Mouse (Mus musculus): ENCODE data around the gene Mon2. TPM values are rescaled to one million over a fixed set of nuclear protein-coding genes. Genes with fewer than 3 reads are reported as not detected.
A peak's percentile ranks its signal among the peaks of the same experiment; 100 is the strongest.

The Mon2 gene
- polyA plus RNA-seq, 1 experiment, result 49.0 TPM

- TF ChIP-seq CTCF (IDR thresholded peaks at IDR 0.05; ENCODE audit: extremely low read depth, insufficient read length, insufficient replicate concordance, low read depth, low read length) (no peak), POLR2A (IDR thresholded peaks at IDR 0.05; ENCODE audit: low read depth, low read length) (no peak; the same call in 1 of the 2 replicates)
- H3K36me3 ChIP-seq (ENCODE audit: control insufficient read depth, insufficient read depth, low read length), result peaks cover 5% of the 10 kb centered on the region; the same call in 1 of the 2 replicates
These were observed 89.7 kb downstream of the Mon2 start for GRCm38 (mm10) chr10:122986320-122987225.

GRCm38 (mm10) chr10:122985515-122986319, 90.6 kb downstream of the Mon2 start:
- no peak for TF ChIP-seq CTCF (IDR thresholded peaks at IDR 0.05; ENCODE audit: extremely low read depth, insufficient read length, insufficient replicate concordance, low read depth, low read length)
- peak; percentile 68 for TF ChIP-seq POLR2A (IDR thresholded peaks at IDR 0.05; ENCODE audit: low read depth, low read length)
- peaks cover 2% of the 10 kb centered on the region; the same call in 1 of the 2 replicates for H3K36me3 ChIP-seq (ENCODE audit: control insufficient read depth, insufficient read depth, low read length)
- peak overlapping the region; percentile 93 for H3K27ac ChIP-seq (ENCODE audit: insufficient read depth, low read depth, low read length)
- WGBS, result 2% methylated on average over 76 of the region's 115 CpGs
- H3K4me3 ChIP-seq (ENCODE audit: low read depth, low read length), result peak overlapping the region; percentile 89
- no peaks in the 10 kb centered on the region for H3K27me3 ChIP-seq (ENCODE audit: control insufficient read depth, insufficient read depth, low read length)
- peaks cover 7% of the 10 kb centered on the region; the same call in 1 of the 2 replicates for H3K4me1 ChIP-seq (ENCODE audit: control insufficient read depth, insufficient read depth, insufficient read length, low read length)

More at GRCm38 (mm10) chr10:122986320-122987225, 89.7 kb downstream of the Mon2 start:
- Histone ChIP-seq H3K27me3 (ENCODE audit: control insufficient read depth, insufficient read depth, low read length) (no peaks in the 10 kb centered on the region), H3K4me1 (ENCODE audit: control insufficient read depth, insufficient read depth, insufficient read length, low read length) (peaks cover 7% of the 10 kb centered on the region; the same call in 1 of the 2 replicates), H3K27ac (ENCODE audit: insufficient read depth, low read depth, low read length) (peak overlapping the region; percentile 93), H3K4me3 (ENCODE audit: low read depth, low read length) (peak overlapping the region; percentile 89)
- 7% methylated on average over 54 of the region's 54 CpGs for WGBS

- WGBS, result under 1% methylated on average over 37 of the region's 37 CpGs
- Histone ChIP-seq H3K4me1 (ENCODE audit: control insufficient read depth, insufficient read depth, insufficient read length, low read length) (peaks cover 7% of the 10 kb centered on the region; the same call in 1 of the 2 replicates), H3K36me3 (ENCODE audit: control insufficient read depth, insufficient read depth, low read length) (no peaks in the 10 kb centered on the region), H3K27me3 (ENCODE audit: control insufficient read depth, insufficient read depth, low read length) (no peaks in the 10 kb centered on the region), H3K27ac (ENCODE audit: insufficient read depth, low read depth, low read length) (peak overlapping the region; percentile 89), H3K4me3 (ENCODE audit: low read depth, low read length) (peak overlapping the region; percentile 89)
- TF ChIP-seq CTCF (IDR thresholded peaks at IDR 0.05; ENCODE audit: extremely low read depth, insufficient read length, insufficient replicate concordance, low read depth, low read length), result no peak
- TF ChIP-seq POLR2A (IDR thresholded peaks at IDR 0.05; ENCODE audit: low read depth, low read length), result no peak
These were observed 91.1 kb downstream of the Mon2 start for GRCm38 (mm10) chr10:122985252-122985514.

GRCm38 (mm10) chr10:122984531-122985251, 91.6 kb downstream of the Mon2 start:
- H3K27ac ChIP-seq (ENCODE audit: insufficient read depth, low read depth, low read length), result peak overlapping the region; percentile 89
- peaks cover 7% of the 10 kb centered on the region; the same call in 1 of the 2 replicates for H3K4me1 ChIP-seq (ENCODE audit: control insufficient read depth, insufficient read depth, insufficient read length, low read length)
- H3K27me3 ChIP-seq (ENCODE audit: control insufficient read depth, insufficient read depth, low read length), result no peaks in the 10 kb centered on the region
- no peaks in the 10 kb centered on the region for H3K36me3 ChIP-seq (ENCODE audit: control insufficient read depth, insufficient read depth, low read length)
- peak overlapping the region; percentile 89 for H3K4me3 ChIP-seq (ENCODE audit: low read depth, low read length)
- no peak for TF ChIP-seq CTCF (IDR thresholded peaks at IDR 0.05; ENCODE audit: extremely low read depth, insufficient read length, insufficient replicate concordance, low read depth, low read length)
- 1% methylated on average over 10 of the region's 10 CpGs for WGBS

- Histone ChIP-seq H3K27ac (ENCODE audit: insufficient read depth, low read depth, low read length) (no peak overlapping the region), H3K4me1 (ENCODE audit: control insufficient read depth, insufficient read depth, insufficient read length, low read length) (peaks cover 7% of the 10 kb centered on the region; the same call in 1 of the 2 replicates), H3K4me3 (ENCODE audit: low read depth, low read length) (no peak overlapping the region), H3K36me3 (ENCODE audit: control insufficient read depth, insufficient read depth, low read length) (no peaks in the 10 kb centered on the region), H3K27me3 (ENCODE audit: control insufficient read depth, insufficient read depth, low read length) (no peaks in the 10 kb centered on the region)
- no peak for TF ChIP-seq CTCF (IDR thresholded peaks at IDR 0.05; ENCODE audit: extremely low read depth, insufficient read length, insufficient replicate concordance, low read depth, low read length)
- TF ChIP-seq POLR2A (IDR thresholded peaks at IDR 0.05; ENCODE audit: low read depth, low read length), result no peak
- WGBS, result 30% methylated on average over 10 of the region's 10 CpGs
These were observed 92.5 kb downstream of the Mon2 start for GRCm38 (mm10) chr10:122983579-122984530.

All from small intestine, adult 2 months (tissue).